Mouse (Mus musculus) kidney, adult 2 months (tissue): ENCODE measurements at regions not wholly inside any gene's neighbourhood (a gene's known extent, or its start where the extent isn't known, plus 50 kb on each side); places are given as distances from the start of the nearest gene placed in this dataset.

ENCODE experiments used
- CTCF ChIP-seq: fragments of 200-500 bp; conservative IDR thresholded peaks from 2 replicates; pipeline ENCODE4 v1.5.1; 2011; ENCODE audit warnings: low read depth, mild to moderate bottlenecking, control low read depth, low read length, moderate library complexity, mixed read lengths; ENCODE audit not compliant: insufficient read depth, insufficient read length
- POLR2A ChIP-seq: fragments of 200-500 bp; IDR thresholded peaks from one replicate; pipeline ENCODE4 v1.6.1; 2011; ENCODE audit warnings: low read depth, low read length, control low read depth

GRCm38 (mm10) chr2:137939591-137939990, 316.8 kb upstream of the Btbd3 start:
- no peak for TF ChIP-seq CTCF
- TF ChIP-seq POLR2A = no peak
